Mouse (Mus musculus): ENCODE measurements at regions not wholly inside any gene's neighbourhood (a gene's known extent, or its start where the extent isn't known, plus 50 kb on each side); places are given as distances from the start of the nearest gene placed in this dataset.

DNA sequence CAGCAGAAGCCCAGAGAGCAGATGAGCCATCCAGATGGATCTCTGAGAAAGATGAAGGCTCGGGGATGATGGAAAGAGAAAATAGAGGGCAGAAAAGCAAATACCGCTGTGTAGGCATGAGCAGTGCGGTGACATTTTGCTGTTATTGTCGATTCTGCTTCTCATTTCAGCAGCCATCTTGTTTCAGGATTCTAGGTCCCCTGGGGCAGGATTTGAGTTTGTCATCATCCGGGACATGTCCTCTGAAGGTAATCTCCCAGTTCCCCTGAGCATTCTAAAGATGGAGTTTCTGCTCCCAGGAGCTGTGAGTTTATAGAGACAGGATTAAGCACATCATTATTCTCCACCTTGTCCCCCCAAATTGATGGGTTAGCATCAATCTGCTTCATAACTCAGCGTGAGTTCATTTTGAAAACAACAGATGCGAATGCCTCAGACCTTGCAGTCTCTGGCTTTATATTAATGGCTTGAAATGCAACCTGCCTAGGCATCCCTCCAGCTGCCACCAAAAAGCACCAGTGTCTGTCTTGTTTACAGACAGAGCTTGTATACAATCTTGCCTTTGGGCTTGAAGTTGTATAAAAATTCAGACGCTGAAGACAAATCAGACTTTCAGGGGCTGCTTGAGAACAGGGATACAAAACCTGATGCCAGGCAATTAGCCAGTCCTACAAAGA lies 128.6 kb upstream of the Foxa2 start:
- no peak for DNase-seq

DNA sequence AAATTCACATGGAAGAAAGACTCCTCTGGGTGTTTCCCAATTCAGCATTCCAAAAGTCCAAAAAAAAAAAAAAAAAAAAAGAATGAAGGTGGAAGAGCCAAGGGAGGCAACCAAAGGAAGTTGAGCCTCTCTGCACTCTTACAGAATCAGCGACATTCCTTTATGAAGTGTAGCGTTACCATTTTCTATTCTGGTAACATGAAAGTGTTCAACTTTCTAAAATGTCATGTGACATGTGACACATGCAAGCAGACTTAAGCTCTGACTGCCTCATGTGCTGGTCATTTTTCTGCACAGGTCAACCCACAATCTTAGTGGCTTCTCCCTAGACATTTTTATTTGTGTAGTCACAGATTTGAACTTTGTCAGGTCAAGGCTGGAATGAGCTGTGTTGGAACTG lies 133.5 kb upstream of the Foxa2 start:
- DNase-seq: no peak

DNA sequence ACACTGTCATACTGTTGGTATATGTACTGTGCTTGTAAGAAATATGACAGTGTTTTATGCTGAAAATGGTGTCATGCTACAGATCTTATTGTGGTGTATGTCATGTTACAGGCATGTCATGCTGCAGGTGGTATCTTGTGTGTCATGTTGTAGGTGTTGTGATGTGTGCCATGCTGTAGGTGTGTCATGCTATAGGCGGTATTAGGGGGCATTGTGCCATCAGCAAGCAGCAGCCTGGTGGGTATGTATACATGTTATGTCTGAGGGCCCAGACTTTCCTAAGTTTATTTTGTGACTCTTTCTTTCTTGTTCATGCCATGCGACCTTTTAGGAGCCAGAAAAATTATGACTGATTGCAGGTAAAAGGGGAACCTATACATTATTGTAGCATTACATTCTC lies 134.7 kb upstream of the Foxa2 start:
- no peak for DNase-seq

DNA sequence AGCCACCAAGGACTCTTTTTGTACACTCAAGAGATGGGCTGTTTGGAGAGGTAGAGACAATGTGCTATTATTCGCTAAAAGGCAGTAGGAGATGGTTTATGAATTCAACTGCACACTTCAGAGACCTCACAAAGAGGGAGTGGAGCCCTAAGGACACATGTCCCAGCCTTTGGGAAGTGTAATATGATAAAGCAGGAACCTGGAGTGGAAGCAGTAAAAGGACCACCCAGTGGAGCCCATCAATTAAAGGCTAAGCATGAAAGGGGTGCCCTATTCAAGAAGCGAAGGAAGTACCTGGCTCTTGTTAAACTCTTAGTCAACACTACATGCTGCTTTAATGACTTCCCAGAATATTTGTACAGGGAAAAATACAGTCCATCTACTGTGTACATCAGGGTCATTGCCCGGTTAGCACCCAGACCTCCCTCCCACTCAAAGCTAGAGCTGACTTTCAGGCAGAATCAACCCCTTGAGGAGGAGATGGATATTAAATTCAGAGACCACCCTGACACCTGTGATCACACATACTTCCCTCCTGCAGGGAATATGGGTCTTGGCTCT lies 135.8 kb upstream of the Foxa2 start:
- no peak for DNase-seq

DNA sequence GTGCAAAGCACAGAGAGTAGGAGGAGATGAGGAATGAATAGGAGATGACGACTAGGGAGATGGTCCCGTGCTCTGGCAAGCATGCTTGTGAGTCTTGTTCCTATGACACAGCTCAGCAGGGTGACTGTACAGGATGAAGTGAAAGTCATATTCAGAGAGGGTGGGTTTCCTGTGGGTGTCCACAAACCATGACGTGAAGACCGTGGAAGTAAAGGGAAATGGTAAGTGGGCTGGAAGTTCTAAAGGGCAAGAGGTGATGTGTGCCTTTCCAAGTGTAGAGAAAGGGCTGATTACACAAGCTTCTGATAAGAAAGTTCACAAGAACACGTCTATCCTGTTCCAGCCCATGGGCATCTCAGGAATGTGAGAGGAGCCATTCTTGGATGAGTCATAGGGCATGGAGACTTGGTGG lies 138.0 kb upstream of the Foxa2 start:
- no peak for DNase-seq

DNA sequence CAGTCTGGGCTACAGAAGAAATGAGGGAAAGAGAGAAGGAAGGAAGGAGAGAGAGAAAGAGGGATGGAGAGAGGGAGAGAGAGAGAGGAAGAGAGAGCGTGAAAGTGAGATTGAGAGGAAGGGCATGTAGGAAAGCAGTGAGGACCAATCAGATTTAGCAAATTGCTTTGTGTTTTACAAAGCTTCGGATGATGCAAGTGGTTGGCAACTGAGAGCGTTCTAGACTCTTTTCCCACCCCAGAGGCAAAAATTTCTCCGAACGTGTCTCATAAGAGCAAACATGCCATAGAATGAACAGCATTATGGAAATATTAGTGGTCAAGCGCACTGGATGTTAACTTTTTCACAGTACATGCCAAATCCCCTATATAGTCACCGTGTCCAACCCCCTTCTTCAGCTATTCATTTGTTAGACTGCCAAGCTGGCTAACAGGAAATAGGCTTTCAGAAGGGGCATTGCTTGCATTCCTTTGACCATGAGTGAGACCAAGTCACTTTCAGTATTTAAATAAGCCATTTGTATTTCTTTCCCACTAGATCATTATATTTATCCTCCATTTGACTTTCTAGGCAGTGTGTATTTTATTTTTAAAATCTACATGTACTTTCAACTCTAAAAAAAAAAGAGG lies 139.7 kb upstream of the Foxa2 start:
- DNase-seq: no peak

DNA sequence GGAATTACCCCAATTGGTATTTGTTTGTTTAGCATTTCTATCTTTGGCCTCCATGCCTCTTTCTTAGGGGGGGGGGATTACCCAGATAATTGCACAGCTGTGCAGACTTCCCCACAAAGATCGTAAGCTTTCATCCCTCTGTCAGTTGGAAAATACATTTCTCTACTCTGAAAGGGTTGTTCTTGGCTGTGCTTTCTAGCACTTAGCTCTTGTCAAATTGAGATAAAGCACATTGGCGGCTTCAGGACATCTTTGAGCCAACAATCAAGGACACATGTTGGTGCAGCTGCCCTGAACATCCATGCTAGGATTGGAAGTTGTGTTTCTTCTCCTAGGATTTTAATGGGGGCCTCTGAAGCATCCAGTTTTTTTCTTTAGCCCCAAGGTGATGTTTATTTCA lies 142.1 kb upstream of the Foxa2 start:
- DNase-seq: peak; percentile 52

DNA sequence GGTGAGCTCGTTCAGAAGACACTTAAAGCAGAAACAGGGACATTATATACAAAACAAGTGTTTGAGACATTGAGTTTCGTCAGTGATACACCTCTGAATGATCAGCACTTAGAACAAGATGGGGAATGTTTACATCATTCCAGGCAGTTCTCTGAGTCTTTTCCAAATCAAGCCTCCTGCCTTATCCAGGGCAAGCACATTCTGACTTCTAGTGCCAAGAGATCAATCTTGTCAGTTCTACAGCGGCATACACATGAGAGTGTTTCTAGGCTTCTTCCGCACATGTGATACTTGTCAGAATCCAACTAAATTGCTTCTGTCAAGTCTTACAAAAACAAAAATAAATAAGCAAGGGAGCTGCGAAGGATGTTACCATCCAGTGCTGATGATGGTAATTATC lies 142.5 kb upstream of the Foxa2 start:
- peak; percentile 6 for DNase-seq

DNA sequence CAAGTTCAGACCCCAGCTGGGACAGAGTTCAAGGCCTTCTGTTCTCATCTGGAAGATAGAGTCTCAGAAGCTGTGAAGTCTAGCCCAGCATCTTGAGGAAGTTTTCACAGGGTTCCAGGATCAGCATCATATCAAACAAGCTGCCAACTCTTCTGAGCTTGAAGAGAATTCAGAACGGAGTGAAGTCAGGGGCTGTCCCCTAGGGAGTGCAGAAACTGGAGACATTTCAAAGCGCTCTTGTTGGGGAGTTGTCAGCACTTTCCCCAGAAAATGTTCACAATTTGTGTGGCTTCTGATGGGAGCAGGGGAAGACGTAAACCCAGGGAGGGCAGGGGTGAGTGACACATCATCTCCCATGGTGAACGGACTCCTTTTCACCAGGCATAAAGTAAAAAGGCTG lies 146.2 kb upstream of the Foxa2 start:
- peak; percentile 31 for DNase-seq

DNA sequence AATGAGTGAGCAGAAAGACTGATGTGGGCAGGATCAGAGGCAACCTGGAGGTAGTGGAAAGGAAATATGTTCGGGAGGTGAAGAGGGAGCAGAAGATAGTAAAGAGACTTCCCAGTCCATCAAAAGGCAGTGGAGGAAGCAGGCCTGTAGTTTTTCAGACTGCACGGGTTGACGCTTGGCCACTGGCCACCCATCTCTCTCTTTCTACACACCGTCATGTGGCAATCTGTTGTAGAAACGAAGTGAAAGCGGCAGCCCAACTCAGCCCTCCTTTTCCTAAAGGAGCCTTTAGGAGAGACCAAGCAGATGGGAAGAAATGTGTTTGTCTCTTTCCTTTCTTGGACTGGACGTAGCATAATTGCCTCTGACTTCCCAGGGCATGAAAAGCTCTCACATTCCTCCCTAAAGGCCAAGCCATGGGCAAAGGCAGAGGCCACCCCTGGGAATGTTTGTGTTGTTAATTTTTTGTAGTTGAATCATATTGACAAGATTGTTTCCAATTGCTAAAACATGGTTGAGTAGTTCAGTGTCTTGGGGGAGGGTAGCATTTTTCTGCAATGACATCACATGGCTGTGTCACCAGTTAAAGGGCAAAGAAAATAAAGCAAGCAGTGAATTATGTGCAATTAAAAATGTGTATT lies 150.7 kb upstream of the Foxa2 start:
- DNase-seq: peak; percentile 15

DNA sequence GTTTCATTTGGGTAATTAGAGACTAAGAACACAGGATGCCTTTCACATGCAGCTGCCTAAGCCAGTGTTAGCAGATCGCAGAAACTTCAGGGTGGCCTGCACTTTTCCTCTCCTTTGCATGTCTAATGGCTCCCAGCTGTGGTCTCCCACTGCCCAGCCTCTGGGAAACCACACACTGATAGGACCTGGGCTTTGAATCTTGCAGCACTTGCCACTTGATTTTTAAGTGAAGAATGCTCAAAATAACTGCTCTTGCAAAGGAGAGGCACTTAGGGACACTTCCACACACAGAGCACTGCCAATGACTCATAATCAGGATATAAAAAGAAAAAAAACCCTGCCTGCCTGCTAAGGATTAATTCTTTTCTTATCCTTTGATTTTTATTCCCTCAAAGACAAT lies 159.9 kb upstream of the Foxa2 start:
- no peak for DNase-seq

DNA sequence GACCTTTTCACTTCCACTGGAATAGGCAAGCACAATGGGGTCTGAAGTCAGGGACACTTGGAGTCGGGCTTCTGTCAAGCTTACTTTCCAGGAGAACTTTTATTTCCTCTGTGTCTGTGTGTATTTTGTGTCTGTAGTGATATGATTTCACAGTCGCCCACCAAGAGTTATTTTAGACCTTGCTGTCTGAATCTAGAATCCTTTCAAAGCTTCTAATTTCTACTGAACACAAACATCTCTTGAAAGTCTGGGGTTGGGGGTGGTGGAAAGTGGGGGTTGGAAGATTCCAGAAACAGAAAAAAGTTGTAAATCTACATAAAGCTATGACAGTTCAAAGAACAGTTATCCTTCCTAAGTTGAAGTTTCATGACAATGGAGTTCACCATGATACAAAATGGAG lies 164.0 kb upstream of the Foxa2 start:
- no peak for DNase-seq

DNA sequence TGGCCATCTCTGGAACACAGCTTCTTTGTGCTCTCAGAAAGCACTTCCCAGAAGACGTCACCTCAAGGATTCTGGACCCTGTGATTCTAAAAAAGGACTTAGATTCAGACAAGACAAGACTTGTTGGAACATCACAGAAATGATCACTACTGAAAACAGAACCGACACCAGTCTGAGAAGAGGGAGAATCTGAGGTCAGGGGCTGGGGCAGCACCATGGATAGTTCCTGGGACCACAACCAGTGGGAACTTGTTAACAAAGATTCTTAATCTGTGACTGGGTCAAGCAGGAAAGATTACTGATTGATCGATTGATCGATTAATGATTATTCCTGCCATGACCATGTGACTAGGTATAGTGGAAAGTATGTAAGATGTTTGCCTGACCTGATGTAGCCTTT lies 170.4 kb upstream of the Foxa2 start:
- DNase-seq: no peak

DNA sequence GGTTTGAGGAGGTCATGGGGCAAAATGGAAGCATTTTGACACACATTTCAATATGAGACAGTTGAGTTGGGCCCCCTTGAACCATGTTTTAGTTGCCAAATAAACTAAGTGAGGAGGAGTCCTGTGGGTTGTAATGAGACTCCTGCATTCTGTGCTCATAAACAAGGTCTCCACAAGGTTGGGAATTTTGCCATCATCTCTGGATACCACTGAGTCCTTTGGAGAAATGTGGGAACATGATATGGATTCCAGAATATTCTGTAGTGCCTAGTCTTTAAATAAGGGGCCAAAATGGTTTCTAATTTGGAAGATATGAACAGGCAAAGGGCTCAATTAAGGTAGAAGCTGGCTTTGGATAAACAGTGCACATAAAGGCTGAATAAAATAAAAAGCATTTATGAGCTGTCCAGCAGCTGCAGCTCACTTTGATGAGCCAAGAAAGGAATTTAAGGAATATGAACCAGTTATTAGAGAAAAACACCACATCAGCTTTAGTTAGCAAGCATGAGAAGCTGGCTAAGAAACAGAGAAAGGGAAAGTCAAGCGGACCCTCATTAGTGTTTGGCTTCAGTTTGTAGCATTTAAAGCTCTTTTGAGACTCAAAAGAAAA lies 161.3 kb upstream of the Sstr4 start:
- DNase-seq: no peak

DNA sequence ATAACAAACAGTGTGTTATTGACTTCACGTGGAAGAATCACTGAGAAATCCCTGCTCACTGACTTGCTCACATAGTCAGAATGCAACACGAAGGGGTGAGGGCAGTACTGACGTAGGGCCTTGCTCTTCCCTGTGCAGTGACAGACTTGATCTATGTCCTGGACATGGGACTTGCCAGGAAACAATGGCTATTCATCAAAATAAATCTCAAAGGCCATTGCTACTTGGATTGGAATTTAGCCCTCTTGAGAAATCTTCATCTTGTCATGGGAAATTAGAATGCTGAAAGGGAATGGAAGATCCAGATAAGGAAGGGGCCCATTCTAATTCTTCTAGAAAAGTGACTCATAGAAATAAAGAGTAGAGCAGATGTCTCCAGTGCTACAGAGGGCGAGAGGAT lies 158.0 kb upstream of the Sstr4 start:
- no peak for DNase-seq

DNA sequence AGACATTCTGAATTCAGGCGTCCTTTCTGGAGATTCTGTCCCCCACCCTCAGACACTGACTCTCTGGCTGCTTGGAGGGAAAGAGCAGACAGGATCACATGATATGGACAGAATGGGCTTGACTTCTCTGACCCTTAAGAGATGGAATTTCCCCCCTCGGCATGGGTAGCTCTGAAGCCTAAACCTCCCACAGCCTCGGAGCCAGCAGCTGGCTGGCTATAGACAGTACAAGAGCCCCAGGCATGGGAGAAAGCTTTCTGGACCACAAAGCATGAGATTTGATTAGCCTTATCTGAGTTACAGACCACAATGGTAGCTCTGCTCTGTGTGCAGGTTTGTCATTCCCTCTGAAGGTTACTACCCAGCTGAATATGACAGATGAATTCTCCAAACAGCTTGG lies 156.1 kb upstream of the Sstr4 start:
- DNase-seq: peak; percentile 3

DNA sequence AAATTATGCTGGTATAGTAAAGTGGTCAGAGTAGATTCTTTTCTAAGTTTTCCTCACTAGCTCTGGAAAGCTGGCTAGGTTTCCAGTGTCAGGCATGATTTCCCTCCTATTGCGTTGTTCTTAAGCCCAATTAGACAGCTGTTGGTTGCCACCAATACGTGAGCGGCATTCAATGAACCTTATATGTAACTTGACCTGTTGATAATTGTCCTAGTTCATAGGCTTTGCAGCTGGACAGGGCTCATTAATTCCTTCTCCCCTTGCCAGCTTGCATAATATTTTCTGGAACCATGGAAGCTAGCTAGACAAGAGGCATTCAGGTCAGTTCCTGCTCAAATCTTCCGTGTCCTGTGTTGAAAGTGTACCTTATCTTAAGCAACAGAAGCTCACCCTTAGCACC lies 152.9 kb upstream of the Sstr4 start:
- DNase-seq: peak; percentile 4

DNA sequence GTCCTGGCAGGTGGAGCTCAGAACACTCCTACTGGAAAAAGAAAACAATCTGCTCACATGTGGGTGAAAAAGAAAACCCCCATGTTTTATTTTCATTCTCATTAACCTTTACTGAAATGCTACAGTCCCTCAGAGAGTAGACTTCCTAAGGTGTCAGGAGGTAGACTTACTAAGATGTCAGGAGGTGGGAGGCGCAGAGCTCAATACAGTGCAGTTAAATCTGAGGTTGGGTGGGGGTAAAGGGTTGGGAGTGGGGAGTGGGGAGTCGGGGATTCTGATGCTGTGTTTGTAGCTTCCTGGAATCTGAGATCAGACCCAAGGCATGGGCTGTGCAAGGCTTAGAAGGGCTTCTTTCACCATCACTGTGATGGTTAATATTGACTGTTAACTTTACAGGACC lies 149.6 kb upstream of the Sstr4 start:
- DNase-seq: no peak

DNA sequence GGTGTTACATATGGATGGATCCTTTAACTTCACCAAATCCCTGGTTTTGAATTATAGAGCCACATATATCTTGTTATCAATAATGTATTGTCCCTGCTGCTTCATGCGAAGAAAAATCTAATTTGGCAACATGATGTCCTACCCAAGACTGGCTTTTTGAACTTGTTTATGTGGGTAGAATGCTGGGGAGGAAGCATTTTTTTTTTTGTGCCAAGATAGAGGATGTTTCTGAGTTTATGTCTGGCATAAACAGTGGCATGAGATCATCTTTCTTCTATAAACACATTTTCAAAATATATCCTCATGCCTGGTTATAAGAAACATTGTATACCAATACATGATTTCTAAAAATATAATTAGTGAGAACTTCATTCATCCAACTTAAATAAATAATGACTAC lies 144.2 kb upstream of the Sstr4 start:
- no peak for DNase-seq

DNA sequence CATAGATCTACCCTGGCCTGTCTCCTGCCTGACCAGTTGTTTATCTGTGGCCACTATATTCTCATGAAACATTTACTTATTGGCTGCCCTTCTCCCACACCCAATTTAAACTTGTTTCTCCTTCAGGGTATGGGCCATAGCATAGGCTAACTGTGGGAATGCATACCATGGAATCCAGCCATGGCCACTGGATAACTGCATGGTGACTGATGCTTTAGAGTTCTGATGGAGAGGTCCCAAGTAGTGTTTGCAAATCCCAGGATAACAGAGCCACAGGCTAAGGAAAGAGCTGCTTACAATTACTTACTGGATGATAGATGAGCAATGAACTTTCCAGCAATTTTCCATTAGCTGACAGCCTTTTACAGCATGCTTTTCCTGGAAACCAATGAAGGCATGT lies 139.5 kb upstream of the Sstr4 start:
- no peak for DNase-seq

DNA sequence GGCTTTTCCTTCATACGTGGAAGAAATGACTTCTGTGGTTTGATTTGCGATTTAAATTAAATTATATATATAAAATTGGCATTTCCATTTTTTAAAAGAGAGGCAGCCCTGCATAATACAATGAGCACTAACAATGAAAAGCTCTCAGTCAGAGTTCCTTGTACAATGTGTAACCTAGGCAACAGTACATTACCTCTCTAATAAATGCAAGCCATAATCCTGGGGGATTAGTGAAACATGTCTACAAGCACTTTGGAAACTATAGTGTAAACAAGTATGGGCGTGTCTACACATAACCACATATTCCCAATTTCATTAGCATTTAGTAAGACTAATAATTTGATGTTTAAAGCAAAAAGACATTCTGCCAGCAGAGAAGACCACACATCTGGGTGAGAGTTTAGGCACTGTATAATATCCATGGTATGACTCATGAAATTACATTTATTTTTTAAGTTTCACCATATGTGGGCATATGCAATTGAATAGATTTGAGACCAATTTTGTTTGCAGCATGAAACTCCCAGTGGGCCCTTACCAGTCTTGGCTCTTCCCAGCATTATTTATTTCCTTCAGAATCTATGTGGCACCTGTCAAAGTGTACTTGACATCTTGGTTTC lies 130.9 kb upstream of the Sstr4 start:
- DNase-seq: no peak

DNA sequence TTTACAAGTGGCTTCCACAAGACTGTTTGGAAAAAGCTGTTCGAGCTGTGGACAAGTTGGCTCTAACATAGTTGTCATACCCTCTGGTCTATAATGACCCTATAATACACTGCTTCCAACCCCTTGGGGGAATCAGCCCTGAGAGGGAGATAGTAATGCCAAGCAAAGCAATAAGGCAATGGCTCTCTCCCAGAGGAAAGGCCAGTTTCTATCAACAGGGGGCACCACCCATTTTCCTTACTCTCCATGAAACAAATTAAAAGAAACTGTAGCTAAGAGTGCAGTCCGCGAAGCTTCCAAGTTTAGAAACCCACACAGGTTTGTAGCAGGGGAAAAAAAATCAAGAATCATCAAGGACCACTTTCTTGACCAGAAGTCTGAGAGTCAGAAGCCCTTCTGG lies 115.9 kb upstream of the Sstr4 start:
- no peak for DNase-seq

DNA sequence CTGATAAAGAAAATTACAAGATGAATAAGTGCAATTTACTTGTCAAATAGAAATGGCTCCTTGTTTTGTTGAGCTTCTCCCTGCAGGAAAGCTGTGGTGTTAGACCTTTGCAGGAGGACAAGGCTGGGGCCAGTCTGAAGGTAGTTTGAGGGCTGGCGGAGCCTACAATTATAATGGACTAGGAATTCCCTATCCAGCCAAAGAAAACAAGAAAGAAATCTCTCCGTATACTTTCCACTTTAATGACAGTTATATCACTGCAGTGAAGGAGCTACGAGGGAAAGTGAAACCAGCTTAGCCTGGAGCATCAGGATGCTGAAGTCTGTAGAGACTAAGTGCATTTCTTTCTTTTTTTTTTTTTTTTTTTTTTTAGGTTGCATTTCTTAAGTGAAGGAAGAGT lies 104.8 kb upstream of the Sstr4 start:
- no peak for DNase-seq

Measured in kidney, postnatal 14 days (tissue).